25 mouse cellular contexts compared by ENCODE assay signal in the genomic region with DNA sequence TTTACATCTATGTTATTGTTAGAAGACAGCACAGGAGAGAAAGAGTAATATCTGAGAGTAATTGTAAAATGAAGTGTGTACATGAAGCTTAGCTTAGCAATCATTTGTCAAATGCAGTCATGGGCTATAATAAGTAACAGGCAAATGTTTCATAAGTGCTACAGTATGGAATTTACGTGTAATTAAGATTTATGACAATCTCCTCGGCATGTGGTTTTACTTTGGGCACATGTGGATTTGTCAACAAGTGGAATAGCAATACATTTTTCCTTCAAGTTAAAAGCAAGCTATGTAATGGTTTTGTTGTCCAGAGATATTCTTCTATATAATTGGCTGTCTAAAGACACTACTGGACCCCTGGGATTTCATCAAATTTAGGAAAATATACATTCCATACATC.
"Had no signal": no experiment of that assay in that cellular context is flagged by ENCODE, and none has a peak within 500 bp of the region (broad histone marks: within the 10 kb centered on the region; RNA-seq: fewer than 3 reads in every experiment).

No protein-coding gene starts in this region.

- ATAC-seq: hindbrain, postnatal 0 days; intestine, embryonic 16.5 days had no signal

- DNase-seq: gastrocnemius, postnatal 14 days; heart, adult 18-20 months; heart, postnatal 14 days; heart, postnatal 36 days; kidney, adult 11 months; kidney, adult 2 months; kidney, adult 9 months; kidney, postnatal 14 days; kidney, postnatal 36 days; liver; liver, embryonic 13.5 days had no signal

- H3K4me1 ChIP-seq: heart, embryonic 10.5 days; heart, embryonic 12.5 days; hindbrain, embryonic 13.5 days; hindbrain, embryonic 15.5 days; kidney, embryonic 15.5 days; limb, embryonic 10.5 days; limb, embryonic 12.5 days; liver, embryonic 13.5 days; liver, embryonic 15.5 days had no signal

- H3K36me3 ChIP-seq: heart, embryonic 10.5 days; heart, embryonic 12.5 days; hindbrain, embryonic 13.5 days; hindbrain, embryonic 15.5 days; kidney, embryonic 15.5 days; limb, embryonic 10.5 days; limb, embryonic 12.5 days; liver, embryonic 13.5 days; liver, embryonic 15.5 days had no signal

- H3K27me3 ChIP-seq: heart, embryonic 12.5 days; hindbrain, embryonic 13.5 days; hindbrain, embryonic 15.5 days; kidney, embryonic 15.5 days; limb, embryonic 12.5 days; liver, embryonic 13.5 days; liver, embryonic 15.5 days had no signal

- H3K9ac ChIP-seq: heart, embryonic 12.5 days; hindbrain, embryonic 13.5 days; hindbrain, embryonic 15.5 days; kidney, embryonic 15.5 days; limb, embryonic 12.5 days; liver, embryonic 13.5 days; liver, embryonic 15.5 days had no signal

- H3K4me3 ChIP-seq: heart, embryonic 10.5 days; heart, embryonic 12.5 days; hindbrain, embryonic 13.5 days; hindbrain, embryonic 15.5 days; kidney, embryonic 15.5 days; layer of hippocampus, adult 2 months; left cerebral cortex, adult 2 months; limb, embryonic 10.5 days; limb, embryonic 12.5 days; liver, embryonic 13.5 days; liver, embryonic 15.5 days had no signal

- H3K27ac ChIP-seq: heart, embryonic 10.5 days; hindbrain, embryonic 13.5 days; hindbrain, embryonic 15.5 days; hindbrain, postnatal 0 days; kidney, embryonic 15.5 days; kidney, postnatal 0 days; layer of hippocampus, adult 2 months; left cerebral cortex, adult 2 months; limb, embryonic 10.5 days; limb, embryonic 12.5 days; liver, embryonic 13.5 days; liver, embryonic 15.5 days had no signal

- H3K4me2 ChIP-seq: heart, embryonic 12.5 days; hindbrain, embryonic 13.5 days; hindbrain, embryonic 15.5 days; kidney, embryonic 15.5 days; limb, embryonic 12.5 days; liver, embryonic 11.5 days; liver, embryonic 13.5 days; liver, embryonic 15.5 days had no signal

- H3K9me3 ChIP-seq: heart, embryonic 10.5 days; heart, embryonic 12.5 days; hindbrain, embryonic 13.5 days; hindbrain, embryonic 15.5 days; kidney, embryonic 15.5 days; limb, embryonic 10.5 days; limb, embryonic 12.5 days; liver, embryonic 13.5 days; liver, embryonic 15.5 days had no signal
